In the genomic region with DNA sequence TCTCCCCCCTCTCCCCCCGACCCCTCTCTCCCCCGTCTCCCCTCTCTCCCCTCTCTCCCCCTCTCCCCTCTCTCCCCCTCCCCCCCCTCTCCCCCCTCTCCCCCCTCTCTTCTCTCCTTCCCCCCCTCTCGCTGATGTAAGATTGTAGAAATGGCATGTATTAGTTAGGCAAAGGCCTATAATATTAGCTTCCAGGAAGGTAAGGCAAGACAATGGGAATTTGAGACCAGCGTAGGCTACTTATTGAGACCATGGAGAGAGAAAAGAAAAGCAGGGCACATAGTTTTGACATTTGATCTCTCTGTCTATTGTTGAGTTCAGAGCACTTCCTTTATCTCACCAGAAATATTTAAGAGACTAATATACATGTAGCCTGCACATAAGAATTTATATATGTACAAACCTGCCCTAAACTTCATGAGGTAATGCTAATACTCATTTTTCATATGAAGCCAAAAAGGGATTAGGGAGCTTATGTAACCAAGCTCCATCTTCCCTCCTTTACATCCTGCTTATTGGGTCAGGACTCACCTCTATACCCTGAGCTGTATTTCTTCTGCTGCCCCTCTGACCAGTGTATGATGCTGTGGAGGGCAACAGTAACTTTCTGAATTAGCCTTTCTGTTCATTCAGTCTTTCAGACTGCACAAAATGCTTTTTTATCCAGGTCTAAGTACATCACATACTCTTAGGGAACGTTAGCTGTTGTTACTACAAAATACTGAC, we compare ENCODE assay signal across 16 mouse cellular contexts.
DNase-seq lines count a peak whose midpoint lies in the region; ATAC-seq and TF ChIP-seq lines count a peak whose summit lies in the region.
"Had no signal": no experiment of that assay in that cellular context is flagged by ENCODE, and none has a peak within 500 bp of the region (broad histone marks: within the 10 kb centered on the region; RNA-seq: fewer than 3 reads in every experiment).

No protein-coding gene starts in this region.

- no peaks in the 10 kb centered on the region for H3K9me3 ChIP-seq in hindbrain, embryonic 12.5 days (replicated peaks)
- H3K9me3 ChIP-seq in hindbrain, embryonic 10.5 days = no peaks in the 10 kb centered on the region
- H3K9me3 ChIP-seq in embryonic facial prominence, embryonic 14.5 days (ENCODE audit: control insufficient read depth, low read length) = no peaks in the 10 kb centered on the region
- H3K9me3 ChIP-seq in forebrain, embryonic 15.5 days = no peaks in the 10 kb centered on the region
- H3K9me3 ChIP-seq in midbrain, embryonic 16.5 days (replicated peaks; ENCODE audit: control insufficient read depth, low read length, poor library complexity, severe bottlenecking) = no peaks in the 10 kb centered on the region
- H3K9me3 ChIP-seq: limb, embryonic 10.5 days; liver, embryonic 15.5 days; lung, embryonic 15.5 days had no signal

- ATAC-seq in hindbrain, embryonic 12.5 days (ENCODE audit: low FRiP score) = peak; percentile 43
- ATAC-seq in embryonic facial prominence, embryonic 14.5 days (ENCODE audit: low read depth) = peak; percentile 84
- peak; percentile 30 for ATAC-seq in forebrain, embryonic 15.5 days (replicated peaks)
- ATAC-seq in midbrain, embryonic 16.5 days = peak; percentile 65

- intact Hi-C loops in gastrocnemius, adult 2 months (cut with DNase I) = loop anchor here (10.0 kb wide), 1 partner anchor 752 kb away; no protein-coding TSS in a partner anchor

- no peak overlapping the region for H3K4me3 ChIP-seq in hindbrain, embryonic 12.5 days
- H3K4me3 ChIP-seq in hindbrain, embryonic 10.5 days = no peak overlapping the region
- H3K4me3 ChIP-seq in embryonic facial prominence, embryonic 14.5 days (ENCODE audit: low read depth, low read length) = no peak overlapping the region
- no peak overlapping the region for H3K4me3 ChIP-seq in forebrain, embryonic 15.5 days
- H3K4me3 ChIP-seq in midbrain, embryonic 16.5 days (ENCODE audit: low read depth, low read length) = no peak overlapping the region
- no peak overlapping the region for H3K4me3 ChIP-seq in gastrocnemius, adult 2 months
- H3K4me3 ChIP-seq: limb, embryonic 10.5 days; liver, embryonic 15.5 days; lung, embryonic 15.5 days; myocyte had no signal

- no peaks in the 10 kb centered on the region for H3K27me3 ChIP-seq in hindbrain, embryonic 12.5 days
- no peaks in the 10 kb centered on the region for H3K27me3 ChIP-seq in hindbrain, embryonic 10.5 days (ENCODE audit: insufficient read depth, poor library complexity, severe bottlenecking)
- H3K27me3 ChIP-seq in embryonic facial prominence, embryonic 14.5 days (replicated peaks; ENCODE audit: control insufficient read depth, insufficient read depth, low read length) = no peaks in the 10 kb centered on the region
- no peaks in the 10 kb centered on the region for H3K27me3 ChIP-seq in forebrain, embryonic 15.5 days
- no peaks in the 10 kb centered on the region for H3K27me3 ChIP-seq in midbrain, embryonic 16.5 days (ENCODE audit: control insufficient read depth, insufficient read depth, low read depth, low read length)
- H3K27me3 ChIP-seq: liver, embryonic 15.5 days; lung, embryonic 15.5 days had no signal

- DNase-seq in hindbrain, embryonic 10.5 days (ENCODE audit: low spot score) = no peak
- no peak for DNase-seq in embryonic facial prominence, embryonic 14.5 days (ENCODE audit: low spot score)
- no peak for DNase-seq in gastrocnemius, adult 2 months
- DNase-seq in right cerebral cortex, postnatal 4 days = no peak
- DNase-seq: cerebellum, adult 11 months; kidney, adult 8-10 months; liver; thymus, adult 18-20 months; thymus, postnatal 36 days had no signal

- H3K4me2 ChIP-seq in hindbrain, embryonic 12.5 days (replicated peaks) = no peak overlapping the region
- H3K4me2 ChIP-seq in embryonic facial prominence, embryonic 14.5 days (ENCODE audit: low read depth, low read length) = no peak overlapping the region
- H3K4me2 ChIP-seq in forebrain, embryonic 15.5 days (replicated peaks) = no peak overlapping the region
- H3K4me2 ChIP-seq in midbrain, embryonic 16.5 days (ENCODE audit: low read length) = no peak overlapping the region; the same call in 1 of the 2 replicates
- H3K4me2 ChIP-seq: liver, embryonic 15.5 days; lung, embryonic 15.5 days had no signal

- WGBS in hindbrain, embryonic 12.5 days = 68% methylated on average over 2 of the region's 5 CpGs
- 56% methylated on average over 3 of the region's 5 CpGs for WGBS in hindbrain, embryonic 10.5 days
- 54% methylated on average over 4 of the region's 5 CpGs for WGBS in embryonic facial prominence, embryonic 14.5 days
- WGBS in forebrain, embryonic 15.5 days = 56% methylated on average over 3 of the region's 5 CpGs
- 72% methylated on average over 2 of the region's 5 CpGs for WGBS in midbrain, embryonic 16.5 days

- H3K36me3 ChIP-seq in hindbrain, embryonic 12.5 days = no peaks in the 10 kb centered on the region
- H3K36me3 ChIP-seq in hindbrain, embryonic 10.5 days = no peaks in the 10 kb centered on the region
- no peaks in the 10 kb centered on the region for H3K36me3 ChIP-seq in embryonic facial prominence, embryonic 14.5 days (ENCODE audit: control insufficient read depth, insufficient read depth, low read length)
- H3K36me3 ChIP-seq in forebrain, embryonic 15.5 days = no peaks in the 10 kb centered on the region
- H3K36me3 ChIP-seq in midbrain, embryonic 16.5 days (ENCODE audit: control insufficient read depth, insufficient read depth, low read length) = no peaks in the 10 kb centered on the region
- H3K36me3 ChIP-seq: limb, embryonic 10.5 days; liver, embryonic 15.5 days; lung, embryonic 15.5 days had no signal

- H3K27ac ChIP-seq in hindbrain, embryonic 12.5 days = no peak overlapping the region
- H3K27ac ChIP-seq in hindbrain, embryonic 10.5 days = no peak overlapping the region
- H3K27ac ChIP-seq in embryonic facial prominence, embryonic 14.5 days (replicated peaks; ENCODE audit: low read depth, low read length) = no peak overlapping the region
- no peak overlapping the region for H3K27ac ChIP-seq in forebrain, embryonic 15.5 days (replicated peaks)
- no peak overlapping the region for H3K27ac ChIP-seq in midbrain, embryonic 16.5 days (ENCODE audit: low read length)
- H3K27ac ChIP-seq in gastrocnemius, adult 2 months = no peak overlapping the region
- H3K27ac ChIP-seq: limb, embryonic 10.5 days; liver, embryonic 15.5 days; lung, embryonic 15.5 days had no signal

- no peak overlapping the region for H3K9ac ChIP-seq in hindbrain, embryonic 12.5 days
- no peak overlapping the region for H3K9ac ChIP-seq in embryonic facial prominence, embryonic 14.5 days (ENCODE audit: low read depth, low read length)
- H3K9ac ChIP-seq in forebrain, embryonic 15.5 days (replicated peaks) = no peak overlapping the region
- H3K9ac ChIP-seq in midbrain, embryonic 16.5 days (ENCODE audit: low read depth, low read length) = no peak overlapping the region
- H3K9ac ChIP-seq: liver, embryonic 15.5 days; lung, embryonic 15.5 days had no signal

- no peak for TF ChIP-seq CTCF in gastrocnemius, adult 2 months (IDR thresholded peaks at IDR 0.05)

- H3K4me1 ChIP-seq in hindbrain, embryonic 12.5 days = no peaks in the 10 kb centered on the region
- no peaks in the 10 kb centered on the region for H3K4me1 ChIP-seq in hindbrain, embryonic 10.5 days (replicated peaks)
- H3K4me1 ChIP-seq in embryonic facial prominence, embryonic 14.5 days (ENCODE audit: control insufficient read depth, insufficient read depth, low read length) = no peaks in the 10 kb centered on the region
- no peaks in the 10 kb centered on the region for H3K4me1 ChIP-seq in forebrain, embryonic 15.5 days
- no peaks in the 10 kb centered on the region for H3K4me1 ChIP-seq in midbrain, embryonic 16.5 days (ENCODE audit: control insufficient read depth, insufficient read depth, low read length)
- H3K4me1 ChIP-seq: limb, embryonic 10.5 days; liver, embryonic 15.5 days; lung, embryonic 15.5 days had no signal

Comparison
In these comparisons a context has a peak if more than half of its experiments do, and no peak if none do; other contexts are left out.
1. ATAC-seq: peak in every context shown above with its lines; median percentile 84 in embryonic facial prominence, embryonic 14.5 days; 65 in midbrain, embryonic 16.5 days; 43 in hindbrain, embryonic 12.5 days; 30 in forebrain, embryonic 15.5 days.